Mouse (Mus musculus) naive thymus-derived CD4-positive, alpha-beta T cell, adult 2 months (primary cell): Measurements from ENCODE around the gene Ckm.

Experiments
- DNase-seq: peaks from one replicate; pipeline ENCODE4 v3.0.0-alpha.2; 2011; ENCODE audit warnings: low read depth

Gene Ckm

GRCm38 (mm10) chr7:19466602-19467145 lies 62.1 kb downstream of the Ckm start:
- no peak for DNase-seq

- no peak for DNase-seq
These were observed 63.1 kb downstream of the Ckm start for GRCm38 (mm10) chr7:19467638-19468037.

- DNase-seq, result no peak
These were observed 63.7 kb downstream of the Ckm start for GRCm38 (mm10) chr7:19468279-19468678.

- no peak for DNase-seq
These were observed 64.8 kb downstream of the Ckm start for GRCm38 (mm10) chr7:19469404-19469803.

GRCm38 (mm10) chr7:19470308-19470707 lies 65.7 kb downstream of the Ckm start:
- no peak for DNase-seq

GRCm38 (mm10) chr7:19472403-19472802 lies 67.8 kb downstream of the Ckm start:
- DNase-seq, result peak; percentile 39
